Mouse (Mus musculus): Measurements from ENCODE around the gene Pole4. TPM values are rescaled to one million over a fixed set of nuclear protein-coding genes. Genes with fewer than 3 reads are reported as not detected.

The Pole4 gene
- polyA plus RNA-seq, 1 experiment: 54.0 TPM

DNA sequence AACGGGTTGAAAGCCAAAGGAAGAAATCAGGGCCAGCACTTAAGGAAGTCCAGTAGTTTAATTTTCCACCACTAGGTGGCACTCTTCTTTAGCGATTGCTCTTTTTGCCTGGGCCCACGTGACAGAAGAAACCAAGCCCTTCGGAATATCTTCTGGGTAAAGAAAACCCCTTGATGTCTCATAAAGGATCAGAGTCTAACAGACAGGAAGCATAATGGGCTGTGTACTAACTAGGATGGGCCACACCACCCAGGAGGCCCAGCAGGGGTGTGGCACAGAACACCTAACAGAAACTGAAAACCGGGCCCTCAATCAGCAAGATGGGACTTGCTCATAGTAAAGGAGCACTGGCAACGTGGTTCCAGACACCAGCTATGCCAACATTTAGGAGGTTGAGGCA is 35.1 kb upstream of the Pole4 start:
- Histone ChIP-seq H3K36me3 (ENCODE audit: control insufficient read depth, insufficient read depth, low read length, poor library complexity, severe bottlenecking) (peaks cover 77% of the 10 kb centered on the region), H3K4me3 (ENCODE audit: low read depth, low read length) (no peak overlapping the region)

DNA sequence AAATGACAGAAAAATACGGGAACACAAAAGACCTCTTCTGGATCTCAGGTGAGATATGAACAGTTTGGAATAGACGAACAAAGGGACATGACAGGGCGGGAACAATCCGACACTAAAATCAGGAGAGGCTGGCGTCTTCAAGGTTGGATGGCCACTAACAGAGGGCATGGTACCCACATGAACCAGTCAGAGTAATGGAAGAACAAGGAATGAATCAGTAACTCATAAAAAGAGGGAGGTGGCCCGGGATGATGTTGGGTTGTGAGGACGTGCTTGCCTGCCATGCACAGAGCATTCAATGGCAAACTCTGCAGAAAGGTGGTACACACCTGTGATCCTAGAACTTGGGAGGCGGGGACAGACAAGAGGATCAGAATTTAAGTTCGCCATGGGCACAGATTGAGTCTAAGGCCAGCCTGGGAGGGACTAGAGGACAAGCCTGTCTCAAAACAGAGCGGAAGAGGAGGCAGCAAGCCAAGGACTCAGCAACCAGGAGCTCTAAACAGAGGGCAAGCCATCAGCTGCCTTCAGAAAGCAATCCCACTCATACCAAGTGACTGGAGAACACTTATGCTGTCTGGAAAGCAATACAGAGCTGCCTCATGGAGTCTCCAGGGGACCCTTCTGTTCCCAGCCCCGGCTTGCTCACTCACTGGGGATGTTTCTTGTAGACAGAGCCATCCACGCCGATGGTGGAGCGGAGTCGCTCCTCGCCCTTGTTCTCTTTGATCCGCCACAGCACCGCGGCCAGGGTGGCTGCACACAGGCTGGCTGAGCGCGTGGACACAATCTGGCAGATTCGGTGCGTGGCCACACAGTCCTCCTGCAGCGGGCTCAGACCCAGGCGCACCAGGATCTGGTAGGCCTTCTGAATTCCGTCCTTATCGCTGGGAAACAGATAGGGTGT is 32.7 kb upstream of the Pole4 start:
- Histone ChIP-seq H3K9me3 (replicated peaks; ENCODE audit: control insufficient read depth, insufficient read depth, low read length, poor library complexity, severe bottlenecking) (no peaks in the 10 kb centered on the region), H3K36me3 (ENCODE audit: control insufficient read depth, insufficient read depth, low read length, poor library complexity, severe bottlenecking) (peaks cover 76% of the 10 kb centered on the region), H3K27ac (ENCODE audit: insufficient read depth, low read length) (no peak overlapping the region), H3K4me3 (ENCODE audit: low read depth, low read length) (no peak overlapping the region), H3K4me1 (ENCODE audit: control insufficient read depth, insufficient read depth, low read length) (no peaks in the 10 kb centered on the region), H3K27me3 (ENCODE audit: control insufficient read depth, insufficient read depth, low read length, poor library complexity, severe bottlenecking) (no peaks in the 10 kb centered on the region), H3K9ac (ENCODE audit: low read depth, poor library complexity, severe bottlenecking) (no peak overlapping the region)
- TF ChIP-seq CTCF (IDR thresholded peaks at IDR 0.05; ENCODE audit: low read depth, low read length): no peak
- no peak for TF ChIP-seq EP300 (IDR thresholded peaks at IDR 0.05; ENCODE audit: insufficient read depth, low read depth, low read length)
- TF ChIP-seq POLR2A (IDR thresholded peaks at IDR 0.05; ENCODE audit: insufficient read depth, low read length): no peak

More for the DNA sequence above, 35.1 kb upstream of the Pole4 start:
- H3K9ac ChIP-seq (ENCODE audit: low read depth, poor library complexity, severe bottlenecking): no peak overlapping the region
- no peaks in the 10 kb centered on the region for H3K27me3 ChIP-seq (ENCODE audit: control insufficient read depth, insufficient read depth, low read length, poor library complexity, severe bottlenecking)
- H3K9me3 ChIP-seq (replicated peaks; ENCODE audit: control insufficient read depth, insufficient read depth, low read length, poor library complexity, severe bottlenecking): no peaks in the 10 kb centered on the region
- TF ChIP-seq POLR2A (IDR thresholded peaks at IDR 0.05; ENCODE audit: insufficient read depth, low read length) (no peak), CTCF (IDR thresholded peaks at IDR 0.05; ENCODE audit: low read depth, low read length) (peak; percentile 13)
- no peaks in the 10 kb centered on the region for H3K4me1 ChIP-seq (ENCODE audit: control insufficient read depth, insufficient read depth, low read length)
- H3K27ac ChIP-seq (ENCODE audit: insufficient read depth, low read length): peak overlapping the region; percentile 63; the same call in 1 of the 2 replicates

DNA sequence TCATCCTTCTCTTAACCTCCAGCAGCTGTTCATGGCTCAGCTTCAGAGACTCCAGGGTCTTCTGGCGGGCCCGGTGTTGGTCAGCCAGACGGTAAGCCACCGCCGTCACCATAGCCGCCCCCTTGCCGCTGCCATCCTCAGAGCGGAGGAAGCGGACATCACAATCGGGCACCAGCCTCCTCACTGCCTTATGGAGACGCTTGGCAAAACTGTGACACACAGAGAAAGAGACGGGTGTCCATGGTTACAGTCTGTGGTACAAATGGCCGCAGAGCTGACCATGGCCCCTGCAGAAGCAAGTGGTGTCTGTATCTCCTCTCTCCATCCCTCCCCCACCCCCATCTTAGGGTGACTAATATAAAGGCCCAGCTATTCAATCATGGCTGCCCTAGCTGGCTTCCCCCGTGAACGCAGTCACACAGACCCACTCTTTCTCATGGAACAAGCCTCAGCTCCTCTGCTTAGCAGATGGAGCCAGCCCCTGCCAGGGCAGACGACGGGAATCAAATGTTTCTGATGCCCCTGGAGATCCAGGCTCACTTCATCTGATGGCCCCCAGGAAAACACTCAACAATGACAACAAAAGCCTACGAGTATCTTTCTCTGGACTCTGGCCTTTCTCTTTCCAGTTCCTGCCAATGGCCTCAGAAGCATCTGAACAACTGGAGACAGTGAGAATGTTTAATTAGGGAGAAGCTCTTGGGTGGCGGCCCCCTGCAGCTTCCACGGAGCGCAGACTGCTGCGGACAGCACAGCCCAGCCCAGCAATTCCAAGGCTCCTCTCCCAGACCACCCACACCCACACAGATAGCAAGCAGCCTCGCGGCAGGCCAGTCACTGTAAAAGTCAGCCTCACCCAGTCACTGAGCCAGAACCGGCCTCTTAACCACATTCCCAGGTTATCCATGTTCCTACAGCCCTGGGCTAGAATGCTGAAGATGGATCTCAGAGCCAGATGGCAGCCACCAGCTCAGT is 31.7 kb upstream of the Pole4 start:
- H3K9me3 ChIP-seq (replicated peaks; ENCODE audit: control insufficient read depth, insufficient read depth, low read length, poor library complexity, severe bottlenecking): no peaks in the 10 kb centered on the region
- H3K4me1 ChIP-seq (ENCODE audit: control insufficient read depth, insufficient read depth, low read length): no peaks in the 10 kb centered on the region
- H3K9ac ChIP-seq (ENCODE audit: low read depth, poor library complexity, severe bottlenecking): no peak overlapping the region
- peaks cover 74% of the 10 kb centered on the region for H3K36me3 ChIP-seq (ENCODE audit: control insufficient read depth, insufficient read depth, low read length, poor library complexity, severe bottlenecking)
- TF ChIP-seq CTCF (IDR thresholded peaks at IDR 0.05; ENCODE audit: low read depth, low read length) (no peak), EP300 (IDR thresholded peaks at IDR 0.05; ENCODE audit: insufficient read depth, low read depth, low read length) (no peak)
- H3K27me3 ChIP-seq (ENCODE audit: control insufficient read depth, insufficient read depth, low read length, poor library complexity, severe bottlenecking): no peaks in the 10 kb centered on the region
- no peak overlapping the region for H3K4me3 ChIP-seq (ENCODE audit: low read depth, low read length)
- H3K27ac ChIP-seq (ENCODE audit: insufficient read depth, low read length): no peak overlapping the region

DNA sequence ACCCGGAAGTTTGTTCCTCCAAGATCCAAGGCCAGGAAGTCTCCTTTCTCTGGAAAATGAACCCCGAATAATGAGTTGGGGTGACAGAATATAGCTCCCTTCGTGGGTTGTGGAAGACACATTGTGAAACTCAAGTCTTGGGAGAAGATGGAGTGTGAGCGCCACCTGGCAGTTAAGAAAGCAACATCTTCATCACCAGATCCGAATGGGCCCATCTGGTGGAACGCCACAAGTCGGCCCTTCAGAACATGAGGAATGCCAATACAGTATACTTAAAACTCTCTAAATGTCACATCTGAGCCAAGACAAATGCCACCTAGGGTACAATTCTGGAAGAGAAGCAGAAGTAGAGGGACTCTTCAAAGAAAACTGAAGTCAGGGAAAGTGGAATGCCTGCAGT is 30.2 kb upstream of the Pole4 start:
- Histone ChIP-seq H3K36me3 (ENCODE audit: control insufficient read depth, insufficient read depth, low read length, poor library complexity, severe bottlenecking) (peaks cover 73% of the 10 kb centered on the region), H3K4me3 (ENCODE audit: low read depth, low read length) (no peak overlapping the region), H3K27me3 (ENCODE audit: control insufficient read depth, insufficient read depth, low read length, poor library complexity, severe bottlenecking) (no peaks in the 10 kb centered on the region), H3K9ac (ENCODE audit: low read depth, poor library complexity, severe bottlenecking) (no peak overlapping the region), H3K27ac (ENCODE audit: insufficient read depth, low read length) (no peak overlapping the region), H3K9me3 (replicated peaks; ENCODE audit: control insufficient read depth, insufficient read depth, low read length, poor library complexity, severe bottlenecking) (no peaks in the 10 kb centered on the region), H3K4me1 (ENCODE audit: control insufficient read depth, insufficient read depth, low read length) (no peaks in the 10 kb centered on the region)
- TF ChIP-seq EP300 (IDR thresholded peaks at IDR 0.05; ENCODE audit: insufficient read depth, low read depth, low read length) (no peak), CTCF (IDR thresholded peaks at IDR 0.05; ENCODE audit: low read depth, low read length) (peak; percentile 33)

DNA sequence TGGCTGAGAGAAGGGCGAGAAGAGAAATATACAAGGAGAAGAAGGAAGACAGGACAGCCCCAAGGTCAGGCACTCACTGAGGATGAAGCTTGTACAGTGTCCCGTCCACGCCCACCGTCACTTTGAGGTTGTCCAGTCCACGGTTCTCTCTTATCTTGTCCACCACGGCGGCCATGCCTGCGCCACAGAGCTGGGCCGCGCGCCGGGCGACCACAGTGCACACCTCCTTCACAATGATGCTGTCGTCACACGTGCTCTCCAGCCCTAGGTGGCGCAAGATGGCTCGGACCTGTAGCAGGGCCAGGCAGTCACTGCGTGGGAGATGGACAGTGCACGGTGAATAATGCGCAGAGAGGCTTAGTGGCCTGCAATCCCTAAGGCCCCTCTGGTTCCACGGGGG is 23.5 kb upstream of the Pole4 start:
- H3K9me3 ChIP-seq (replicated peaks; ENCODE audit: control insufficient read depth, insufficient read depth, low read length, poor library complexity, severe bottlenecking): no peaks in the 10 kb centered on the region
- H3K4me1 ChIP-seq (ENCODE audit: control insufficient read depth, insufficient read depth, low read length): peaks cover 2% of the 10 kb centered on the region
- H3K36me3 ChIP-seq (ENCODE audit: control insufficient read depth, insufficient read depth, low read length, poor library complexity, severe bottlenecking): peaks cover 73% of the 10 kb centered on the region
- TF ChIP-seq EP300 (IDR thresholded peaks at IDR 0.05; ENCODE audit: insufficient read depth, low read depth, low read length) (no peak), CTCF (IDR thresholded peaks at IDR 0.05; ENCODE audit: low read depth, low read length) (peak; percentile 44)
- no peak overlapping the region for H3K9ac ChIP-seq (ENCODE audit: low read depth, poor library complexity, severe bottlenecking)
- no peak overlapping the region for H3K27ac ChIP-seq (ENCODE audit: insufficient read depth, low read length)
- H3K27me3 ChIP-seq (ENCODE audit: control insufficient read depth, insufficient read depth, low read length, poor library complexity, severe bottlenecking): no peaks in the 10 kb centered on the region
- H3K4me3 ChIP-seq (ENCODE audit: low read depth, low read length): no peak overlapping the region

Data from ES-Bruce4 (cell line).